Mouse (Mus musculus): ENCODE data around the gene Mroh2a. TPM values are rescaled to one million over a fixed set of nuclear protein-coding genes. Genes with fewer than 3 reads are reported as not detected.

The Mroh2a gene
- total RNA-seq, 2 experiments from 2014 or later: 0.07 TPM; not detected in 1

GRCm38 (mm10) chr1:88300301-88301050, 73.7 kb downstream of the Mroh2a start:
- intact Hi-C loops (cut with DNase I): loop anchor here (5.0 kb wide), 1 partner anchor 78 kb away; no protein-coding TSS in a partner anchor
- DNase-seq (ENCODE audit: low spot score in 2 of 2): no peak

- DNase-seq (ENCODE audit: low spot score in 2 of 2): no peak
Observed at GRCm38 (mm10) chr1:88301121-88302014, 74.6 kb downstream of the Mroh2a start.

GRCm38 (mm10) chr1:88302057-88302740, 75.4 kb downstream of the Mroh2a start:
- intact Hi-C loops (cut with DNase I): loop anchor here (5.0 kb wide), 1 partner anchor 80 kb away; no protein-coding TSS in a partner anchor
- DNase-seq (ENCODE audit: low spot score in 2 of 2): no peak

More at GRCm38 (mm10) chr1:88301121-88302014, 74.6 kb downstream of the Mroh2a start:
- intact Hi-C loops (cut with DNase I): loop anchor here (5.0 kb wide), 1 partner anchor 79 kb away; no protein-coding TSS in a partner anchor

- DNase-seq (ENCODE audit: low spot score in 2 of 2): no peak
- intact Hi-C loops (cut with DNase I): loop anchor here (5.0 kb wide), 1 partner anchor 81 kb away; no protein-coding TSS in a partner anchor
Observed at GRCm38 (mm10) chr1:88303762-88304161, 77.0 kb downstream of the Mroh2a start.

- no peak for DNase-seq (ENCODE audit: low spot score in 2 of 2)
- intact Hi-C loops (cut with DNase I): loop anchor here (5.0 kb wide), 1 partner anchor 82 kb away; no protein-coding TSS in a partner anchor
Observed at GRCm38 (mm10) chr1:88304261-88304985, 77.6 kb downstream of the Mroh2a start.

- DNase-seq (ENCODE audit: low spot score in 2 of 2): no peak
- intact Hi-C loops (cut with DNase I): loop anchor here (5.0 kb wide), 1 partner anchor 58 kb away; no protein-coding TSS in a partner anchor
Observed at GRCm38 (mm10) chr1:88305018-88305795, 78.4 kb downstream of the Mroh2a start.

- intact Hi-C loops (cut with DNase I): loop anchor here (5.0 kb wide), 1 partner anchor 59 kb away; no protein-coding TSS in a partner anchor
Observed at GRCm38 (mm10) chr1:88306543-88306942, 79.8 kb downstream of the Mroh2a start.

GRCm38 (mm10) chr1:88307180-88307579, 80.4 kb downstream of the Mroh2a start:
- DNase-seq (ENCODE audit: low spot score in 2 of 2): no peak
- intact Hi-C loops (cut with DNase I): loop anchor here (5.0 kb wide), 1 partner anchor 60 kb away; no protein-coding TSS in a partner anchor

More at GRCm38 (mm10) chr1:88306543-88306942, 79.8 kb downstream of the Mroh2a start:
- DNase-seq (ENCODE audit: low spot score in 2 of 2): no peak

- DNase-seq (ENCODE audit: low spot score in 2 of 2): no peak
- intact Hi-C loops (cut with DNase I): loop anchor here (5.0 kb wide), 1 partner anchor 62 kb away; no protein-coding TSS in a partner anchor
Observed at GRCm38 (mm10) chr1:88309020-88309419, 82.2 kb downstream of the Mroh2a start.

GRCm38 (mm10) chr1:88309905-88310304, 83.1 kb downstream of the Mroh2a start:
- intact Hi-C loops (cut with DNase I): loop anchor here (5.0 kb wide), 1 partner anchor 63 kb away; no protein-coding TSS in a partner anchor

GRCm38 (mm10) chr1:88310349-88310748, 83.6 kb downstream of the Mroh2a start:
- no peak for DNase-seq (ENCODE audit: low spot score in 2 of 2)
- intact Hi-C loops (cut with DNase I): no loop called here

More at GRCm38 (mm10) chr1:88309905-88310304, 83.1 kb downstream of the Mroh2a start:
- DNase-seq (ENCODE audit: low spot score in 2 of 2): no peak

Other genes starting within 250 kb of the Mroh2a start
- gene Usp40, start 218.4 kb upstream of the Mroh2a start, total RNA-seq (2021): 10 to 100 TPM; 15.1 to 27.2 TPM
- gene Ugt1a10, start 171.6 kb upstream of the Mroh2a start, total RNA-seq (2021): not detected
- not detected for gene Ugt1a9, start 156.2 kb upstream of the Mroh2a start, total RNA-seq (2021)
- not detected for gene Ugt1a8, start 139.2 kb upstream of the Mroh2a start, total RNA-seq (2021)
- gene Ugt1a7c, start 131.9 kb upstream of the Mroh2a start, total RNA-seq (2021): under 1 TPM; 0.44 to 0.82 TPM
- under 1 TPM in 1 of 2 experiments, not detected in 1; 0.22 TPM for gene Ugt1a6b, start 123.7 kb upstream of the Mroh2a start, total RNA-seq (2021)
- gene Ugt1a6a, start 92.2 kb upstream of the Mroh2a start, total RNA-seq (2021): 1 to 10 TPM in 1 of 2 experiments, under 1 TPM in 1; 0.96 to 1.2 TPM
- gene Ugt1a5, start 61.0 kb upstream of the Mroh2a start, total RNA-seq (2021): not detected
- not detected for gene Ugt1a2, start 26.4 kb upstream of the Mroh2a start, total RNA-seq (2021)
- gene Dnajb3, start 21.2 kb upstream of the Mroh2a start, total RNA-seq (2021): 1 to 10 TPM; 2.2 to 2.5 TPM
- gene Ugt1a1, start 15.0 kb upstream of the Mroh2a start, total RNA-seq (2021): under 1 TPM in 1 of 2 experiments, not detected in 1; 0.18 TPM
- 10 to 100 TPM; 33.0 to 38.9 TPM for gene Hjurp, start 50.6 kb downstream of the Mroh2a start, total RNA-seq (2021)
- under 1 TPM in 1 of 2 experiments, not detected in 1; 0.25 TPM for gene Trpm8, start 50.7 kb downstream of the Mroh2a start, total RNA-seq (2021)
- not detected for gene Spp2, start 180.0 kb downstream of the Mroh2a start, total RNA-seq (2021)

All from left cerebral cortex, postnatal 36 days (tissue).